Mouse (Mus musculus) cerebellum, adult 2 months (tissue): Measurements from ENCODE around the gene Peli1. TPM values are rescaled to one million over a fixed set of nuclear protein-coding genes. Genes with fewer than 3 reads are reported as not detected.
A peak's percentile ranks its signal among the peaks of the same experiment; 100 is the strongest.

Experiments
- DNase-seq, 2 experiments: peaks; one replicate each; pipeline ENCODE4 v3.0.0; 2021
- H3K27ac ChIP-seq: fragments of 200-500 bp; 2 replicates; pipeline ENCODE4 v1.5.1; 2012; ENCODE audit warnings: low read length, control low read depth, inconsistent platforms; ENCODE audit not compliant: insufficient read depth
- H3K27me3 ChIP-seq: fragments of 200-500 bp; 2 replicates; pipeline ENCODE4 v1.6.1; 2012; ENCODE audit warnings: inconsistent platforms, mild to moderate bottlenecking, low read length, moderate library complexity; ENCODE audit not compliant: control insufficient read depth, insufficient read depth
- H3K4me1 ChIP-seq: fragments of 200-500 bp; 2 replicates; pipeline ENCODE4 v1.6.1; 2011; ENCODE audit warnings: low read length; ENCODE audit not compliant: control insufficient read depth, insufficient read depth
- H3K4me3 ChIP-seq: fragments of 200-500 bp; replicated peaks from 2 replicates; pipeline ENCODE3; 2011; ENCODE audit warnings: mild to moderate bottlenecking, low read depth, low read length, control low read depth; ENCODE audit not compliant: insufficient read depth
- CTCF ChIP-seq: fragments of 200-500 bp; IDR thresholded peaks from 2 replicates; pipeline ENCODE4 v1.5.1; 2011; ENCODE audit warnings: low read depth, mild to moderate bottlenecking, control low read depth, low read length, moderate library complexity, borderline replicate concordance; ENCODE audit not compliant: insufficient read depth
- POLR2A ChIP-seq: fragments of 200-500 bp; IDR thresholded peaks from 2 replicates; pipeline ENCODE4 v1.6.1; 2011; ENCODE audit warnings: low read length, control low read depth, borderline replicate concordance; ENCODE audit not compliant: insufficient read depth
- WGBS: fragments of 180-500 bp; shearing (Covaris S2); methylation state at CpG from one replicate; pipeline ENCODE4 v1.1.7; 2018; 5-methylcytosine and 5-hydroxymethylcytosine counted together
- polyA plus RNA-seq: library from polyadenylated mRNA; depleted of rRNA; stranded (reverse); fragments of >200 nt; gene quantifications from 2 replicates; pipeline ENCODE4 v1.2.3, GENCODE M21; 2012; rRNA removed

The Peli1 gene
- 23.7 and 23.8 TPM in 2 replicates for polyA plus RNA-seq

- H3K4me3 ChIP-seq = peak within 1 kb of the TSS; percentile 78
- H3K27me3 ChIP-seq = no peaks in the 10 kb centered on the region
- WGBS = 0% methylated on average over 24 of the region's 24 CpGs
- TF ChIP-seq CTCF (no peak), POLR2A (peak; percentile 90)
- peak; percentile 91 to 93 for DNase-seq
- peak within 1 kb of the TSS; percentile 86 for H3K27ac ChIP-seq
- no peaks in the 10 kb centered on the region; the same call in 1 of the 2 replicates for H3K4me1 ChIP-seq
Observed at GRCm38 (mm10) chr11:21091067-21091427, at the start of gene Peli1. Peli1 (plus strand) TSS chr11:21091291.

GRCm38 (mm10) chr11:21042590-21042989, 48.5 kb upstream of the Peli1 start:
- TF ChIP-seq POLR2A = no peak
- TF ChIP-seq CTCF = no peak
- 81% methylated on average over 5 of the region's 5 CpGs for WGBS

GRCm38 (mm10) chr11:21046188-21046587, 44.9 kb upstream of the Peli1 start:
- no peak overlapping the region for H3K4me3 ChIP-seq
- no peaks in the 10 kb centered on the region for H3K4me1 ChIP-seq
- H3K27ac ChIP-seq = no peak overlapping the region
- DNase-seq = no peak
- H3K27me3 ChIP-seq = no peaks in the 10 kb centered on the region
- TF ChIP-seq CTCF (no peak), POLR2A (no peak)
- 98% methylated on average over 2 of the region's 2 CpGs for WGBS

More at GRCm38 (mm10) chr11:21042590-21042989, 48.5 kb upstream of the Peli1 start:
- Histone ChIP-seq H3K27ac (no peak overlapping the region), H3K4me3 (no peak overlapping the region), H3K27me3 (no peaks in the 10 kb centered on the region), H3K4me1 (no peaks in the 10 kb centered on the region)
- no peak for DNase-seq

GRCm38 (mm10) chr11:21047921-21048320, 43.2 kb upstream of the Peli1 start:
- no peak for DNase-seq
- no peak overlapping the region for H3K4me3 ChIP-seq
- H3K27me3 ChIP-seq = no peaks in the 10 kb centered on the region
- no peak for TF ChIP-seq CTCF
- no peak for TF ChIP-seq POLR2A
- WGBS = 66% methylated on average over 2 of the region's 2 CpGs
- H3K27ac ChIP-seq = no peak overlapping the region
- no peaks in the 10 kb centered on the region for H3K4me1 ChIP-seq

- TF ChIP-seq CTCF = no peak
- TF ChIP-seq POLR2A = no peak
- no peak for DNase-seq
- Histone ChIP-seq H3K27ac (no peak overlapping the region), H3K4me3 (no peak overlapping the region), H3K4me1 (no peaks in the 10 kb centered on the region), H3K27me3 (no peaks in the 10 kb centered on the region)
- 83% methylated on average over 9 of the region's 9 CpGs for WGBS
Observed at GRCm38 (mm10) chr11:21051716-21052115, 39.4 kb upstream of the Peli1 start.

GRCm38 (mm10) chr11:21054587-21054986, 36.5 kb upstream of the Peli1 start:
- Histone ChIP-seq H3K4me3 (no peak overlapping the region), H3K27ac (no peak overlapping the region), H3K4me1 (no peaks in the 10 kb centered on the region), H3K27me3 (no peaks in the 10 kb centered on the region)
- DNase-seq = no peak
- TF ChIP-seq CTCF (no peak), POLR2A (no peak)

DNA sequence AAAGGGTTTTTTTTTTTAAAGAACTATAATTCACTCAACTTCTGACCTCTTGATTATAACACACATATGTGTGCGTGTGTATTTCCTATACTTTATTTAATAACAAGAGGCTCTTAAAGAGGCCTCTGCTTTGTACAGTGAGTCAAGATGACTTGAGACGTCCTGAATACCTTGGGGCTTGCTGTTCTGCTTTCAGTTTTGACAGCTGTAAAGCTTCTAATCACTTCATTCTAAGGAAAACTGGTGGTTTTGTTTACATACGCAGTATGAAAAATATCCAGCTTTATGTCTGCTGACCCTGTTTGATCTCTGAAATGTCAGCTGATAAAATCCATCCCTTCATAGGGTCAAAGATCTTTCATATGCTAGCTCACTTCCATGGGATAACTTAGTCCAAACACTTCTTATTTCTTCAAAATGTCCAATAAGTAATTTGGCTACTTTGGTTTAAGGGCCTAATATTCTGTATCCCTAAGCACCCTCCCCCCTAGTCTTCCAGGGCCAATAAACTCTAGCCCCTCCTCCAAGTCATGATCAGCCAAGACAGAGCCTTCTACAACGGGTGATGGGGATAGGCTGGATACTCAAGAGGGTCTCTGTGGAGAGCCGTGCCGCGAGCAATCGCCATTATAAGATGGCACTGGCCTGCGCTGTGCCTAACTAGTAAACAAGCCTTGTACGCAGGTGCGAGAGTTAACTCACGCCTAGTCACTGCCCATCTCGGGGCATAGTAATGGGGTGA, 34.8 kb upstream of the Peli1 start:
- no peak for TF ChIP-seq POLR2A
- TF ChIP-seq CTCF = no peak
- H3K4me3 ChIP-seq = no peak overlapping the region
- WGBS = 96% methylated on average over 13 of the region's 13 CpGs
- no peak overlapping the region for H3K27ac ChIP-seq
- H3K4me1 ChIP-seq = no peaks in the 10 kb centered on the region; the same call in 1 of the 2 replicates
- no peak for DNase-seq
- H3K27me3 ChIP-seq = no peaks in the 10 kb centered on the region

DNA sequence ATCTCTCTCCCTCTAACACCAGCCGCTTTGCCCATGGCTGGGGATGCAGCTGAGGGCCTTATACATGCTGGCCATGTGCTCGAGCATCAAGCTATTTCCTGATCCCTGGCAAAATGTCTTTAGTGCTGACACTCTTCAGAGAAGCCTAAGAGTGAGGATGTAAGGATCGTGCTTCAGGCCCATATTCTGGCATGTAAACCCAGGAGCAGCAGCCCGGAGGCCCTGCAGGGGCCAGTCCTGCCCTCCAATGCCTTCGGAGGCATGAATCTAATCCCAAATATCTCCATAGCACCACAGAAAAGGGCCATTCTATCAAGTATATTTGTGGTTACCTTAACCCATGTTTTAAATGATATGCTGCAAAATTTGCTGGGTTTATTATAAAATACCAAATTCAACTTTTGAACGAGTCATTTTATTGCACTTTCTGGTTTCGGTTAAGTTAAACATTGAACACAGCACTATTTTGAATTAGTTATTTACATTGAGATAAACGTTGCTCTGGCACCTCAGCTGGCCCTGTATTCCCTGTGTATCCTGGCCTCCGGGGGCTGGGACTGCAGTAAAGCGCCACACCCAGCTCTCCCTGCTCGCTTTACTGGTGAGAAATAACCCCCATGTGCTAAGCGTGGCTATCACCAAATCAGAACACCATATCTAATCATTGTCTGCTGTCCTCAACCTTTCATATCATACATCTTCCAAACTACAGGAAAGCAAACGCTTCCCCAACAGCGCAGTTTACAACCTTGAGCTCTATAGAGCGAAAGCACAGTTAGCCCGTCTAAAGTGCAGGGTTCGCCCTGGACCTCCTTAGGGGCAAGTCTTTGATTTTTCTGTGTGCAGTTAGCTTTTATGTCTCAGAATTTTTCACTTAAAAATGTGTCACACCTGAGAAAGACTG, 33.3 kb upstream of the Peli1 start:
- 85% methylated on average over 17 of the region's 17 CpGs for WGBS
- Histone ChIP-seq H3K4me1 (peaks cover 4% of the 10 kb centered on the region; the same call in 1 of the 2 replicates), H3K27ac (no peak overlapping the region), H3K27me3 (no peaks in the 10 kb centered on the region), H3K4me3 (no peak overlapping the region)
- TF ChIP-seq POLR2A = no peak
- no peak for TF ChIP-seq CTCF
- DNase-seq = no peak
